In genomic region chr14:99046782-99047181, GRCm38 (mm10) we compare ENCODE assay signal across 8 mouse cellular contexts. TPM values are rescaled to one million over a fixed set of nuclear protein-coding genes. Genes with fewer than 3 reads are reported as not detected.
DNase-seq lines count a peak whose midpoint lies in the region; ATAC-seq lines count a peak whose summit lies in the region.

No protein-coding gene starts in this region.

- peak overlapping the region; percentile 75 for H3K4me2 ChIP-seq in forebrain, embryonic 16.5 days (ENCODE audit: low read length)
- peak overlapping the region; percentile 78 for H3K4me2 ChIP-seq in liver, embryonic 12.5 days
- peak overlapping the region; percentile 46 for H3K4me2 ChIP-seq in stomach, embryonic 14.5 days (replicated peaks; ENCODE audit: low read depth, low read length)

- H3K9me3 ChIP-seq in forebrain, embryonic 16.5 days (ENCODE audit: control insufficient read depth, low read length): no peaks in the 10 kb centered on the region
- H3K9me3 ChIP-seq in liver, embryonic 12.5 days (replicated peaks): no peaks in the 10 kb centered on the region
- H3K9me3 ChIP-seq in stomach, embryonic 14.5 days (ENCODE audit: control insufficient read depth, low read depth, low read length): no peaks in the 10 kb centered on the region

- ATAC-seq in forebrain, embryonic 16.5 days: no peak; the same call in 1 of the 2 replicates
- ATAC-seq in liver, embryonic 12.5 days: no peak
- peak; percentile 7; the same call in 1 of the 2 replicates for ATAC-seq in stomach, embryonic 14.5 days (ENCODE audit: insufficient number of reproducible peaks, insufficient read depth, low FRiP score, low read depth)

- WGBS in forebrain, embryonic 16.5 days: under 1% methylated on average over 15 of the region's 15 CpGs
- WGBS in liver, embryonic 12.5 days (ENCODE audit: insufficient replicate concordance): under 1% methylated on average over 15 of the region's 15 CpGs
- WGBS in stomach, embryonic 14.5 days: 0% methylated on average over 15 of the region's 15 CpGs

- peak overlapping the region; percentile 98 for H3K4me3 ChIP-seq in forebrain, embryonic 16.5 days (replicated peaks; ENCODE audit: low read length)
- peak overlapping the region; percentile 78 for H3K4me3 ChIP-seq in liver, embryonic 12.5 days
- H3K4me3 ChIP-seq in stomach, embryonic 14.5 days (ENCODE audit: low read depth, low read length): peak overlapping the region; percentile 97

- no peak overlapping the region for H3K27ac ChIP-seq in forebrain, embryonic 16.5 days (ENCODE audit: low read length)
- H3K27ac ChIP-seq in liver, embryonic 12.5 days: peak overlapping the region; percentile 97
- peak overlapping the region; percentile 72; the same call in 1 of the 2 replicates for H3K27ac ChIP-seq in stomach, embryonic 14.5 days (ENCODE audit: low read length)

- H3K9ac ChIP-seq in forebrain, embryonic 16.5 days (replicated peaks; ENCODE audit: low read depth, low read length): peak overlapping the region; percentile 98
- peak overlapping the region; percentile 80 for H3K9ac ChIP-seq in liver, embryonic 12.5 days
- peak overlapping the region; percentile 22 for H3K9ac ChIP-seq in stomach, embryonic 14.5 days (replicated peaks; ENCODE audit: low read depth, low read length)

- peak; percentile 14 for DNase-seq in kidney, adult 9 months
- DNase-seq in kidney, postnatal 25 days: no peak
- peak; percentile 5 for DNase-seq in T-cell, adult 2 months (ENCODE audit: low spot score)
- DNase-seq in urinary bladder, postnatal 10 days (ENCODE audit: low spot score): no peak
- no peak for DNase-seq in spleen, adult 18-20 months

- peaks cover 19% of the 10 kb centered on the region for H3K4me1 ChIP-seq in forebrain, embryonic 16.5 days (replicated peaks; ENCODE audit: control insufficient read depth, insufficient read depth, low read length)
- peaks cover 43% of the 10 kb centered on the region for H3K4me1 ChIP-seq in liver, embryonic 12.5 days
- H3K4me1 ChIP-seq in stomach, embryonic 14.5 days (ENCODE audit: control insufficient read depth, insufficient read depth, low read length): peaks cover 7% of the 10 kb centered on the region

- H3K27me3 ChIP-seq in forebrain, embryonic 16.5 days (replicated peaks; ENCODE audit: control insufficient read depth, insufficient read depth, low read length): no peaks in the 10 kb centered on the region
- H3K27me3 ChIP-seq in liver, embryonic 12.5 days (replicated peaks): no peaks in the 10 kb centered on the region
- no peaks in the 10 kb centered on the region for H3K27me3 ChIP-seq in stomach, embryonic 14.5 days (ENCODE audit: control insufficient read depth, insufficient read depth, low read length)

- no peaks in the 10 kb centered on the region for H3K36me3 ChIP-seq in forebrain, embryonic 16.5 days (ENCODE audit: control insufficient read depth, insufficient read depth)
- H3K36me3 ChIP-seq in liver, embryonic 12.5 days: peaks cover 32% of the 10 kb centered on the region
- H3K36me3 ChIP-seq in stomach, embryonic 14.5 days (ENCODE audit: control insufficient read depth, insufficient read depth, low read length): peaks cover 10% of the 10 kb centered on the region

RNA-seq across cellular contexts. Expression of gene Bora, which starts 0.8 kb away (rescaled TPM):
- polyA plus RNA-seq in forebrain, embryonic 16.5 days (2015; fragmentation: Nextera tagmentation; extraction: Ambion mirVana): 21.2 TPM in 2 replicates
- 51.5 TPM in 2 replicates for polyA plus RNA-seq in liver, embryonic 12.5 days (2016; fragmentation: Nextera tagmentation; extraction: Ambion mirVana)
- 70.7 and 74.0 TPM in 2 replicates for polyA plus RNA-seq in stomach, embryonic 14.5 days (2014; fragmentation: Nextera tagmentation; extraction: Ambion mirVana)

RNA-seq across cellular contexts. Expression of gene Mzt1, which starts 0.8 kb away (rescaled TPM):
- 120 and 124 TPM in 2 replicates for polyA plus RNA-seq in forebrain, embryonic 16.5 days (2015; fragmentation: Nextera tagmentation; extraction: Ambion mirVana)
- polyA plus RNA-seq in liver, embryonic 12.5 days (2016; fragmentation: Nextera tagmentation; extraction: Ambion mirVana): 64.6 and 68.3 TPM in 2 replicates
- 75.8 and 78.7 TPM in 2 replicates for polyA plus RNA-seq in stomach, embryonic 14.5 days (2014; fragmentation: Nextera tagmentation; extraction: Ambion mirVana)

RNA-seq across cellular contexts. Expression of gene Pibf1, which starts 52.4 kb away (rescaled TPM):
- polyA plus RNA-seq in forebrain, embryonic 16.5 days (2015; fragmentation: Nextera tagmentation; extraction: Ambion mirVana): 22.8 and 22.9 TPM in 2 replicates
- 9.7 and 11.1 TPM in 2 replicates for polyA plus RNA-seq in liver, embryonic 12.5 days (2016; fragmentation: Nextera tagmentation; extraction: Ambion mirVana)
- 21.5 and 21.6 TPM in 2 replicates for polyA plus RNA-seq in stomach, embryonic 14.5 days (2014; fragmentation: Nextera tagmentation; extraction: Ambion mirVana)

RNA-seq across cellular contexts. Expression of gene Rpl36a-ps1, which starts 52.7 kb away (rescaled TPM):
- 0.88 TPM in 1 of 2 replicates, not detected in the other for polyA plus RNA-seq in forebrain, embryonic 16.5 days (2015; fragmentation: Nextera tagmentation; extraction: Ambion mirVana)
- 1.8 and 3.4 TPM in 2 replicates for polyA plus RNA-seq in liver, embryonic 12.5 days (2016; fragmentation: Nextera tagmentation; extraction: Ambion mirVana)
- 1.5 and 1.7 TPM in 2 replicates for polyA plus RNA-seq in stomach, embryonic 14.5 days (2014; fragmentation: Nextera tagmentation; extraction: Ambion mirVana)

RNA-seq across cellular contexts. Expression of gene Dis3, which starts 52.8 kb away (rescaled TPM):
- 27.1 and 30.2 TPM in 2 replicates for polyA plus RNA-seq in forebrain, embryonic 16.5 days (2015; fragmentation: Nextera tagmentation; extraction: Ambion mirVana)
- 32.9 and 33.3 TPM in 2 replicates for polyA plus RNA-seq in liver, embryonic 12.5 days (2016; fragmentation: Nextera tagmentation; extraction: Ambion mirVana)
- polyA plus RNA-seq in stomach, embryonic 14.5 days (2014; fragmentation: Nextera tagmentation; extraction: Ambion mirVana): 40.3 and 41.5 TPM in 2 replicates

Comparison
In these comparisons a context has a peak if more than half of its experiments do, and no peak if none do; other contexts are left out.
1. DNase-seq: peak in kidney, adult 9 months (single experiment) and T-cell, adult 2 months (single experiment); none in kidney, postnatal 25 days (0 of 2), urinary bladder, postnatal 10 days (single experiment) and spleen, adult 18-20 months (0 of 2).
2. H3K9ac ChIP-seq: peak in every context shown above with its lines; median percentile 98 in forebrain, embryonic 16.5 days; 80 in liver, embryonic 12.5 days; 22 in stomach, embryonic 14.5 days.
3. Peak in every context shown above with its lines, with median percentiles within 50 percentile points of each other: H3K4me2 ChIP-seq and H3K4me3 ChIP-seq.